Mouse (Mus musculus): ENCODE measurements around the gene Ezh1.
"Not testable (repeated sequence)": the region's sequence is repeated elsewhere in the genome, so short reads cannot be mapped to it uniquely, and the experiment has no call there.

Gene Ezh1

GRCm38 (mm10) chr11:101168301-101168980 lies 57.8 kb downstream of the Ezh1 start:
- DNase-seq (ENCODE audit: low read depth), result no peak

GRCm38 (mm10) chr11:101167963-101168300 lies 58.3 kb downstream of the Ezh1 start:
- DNase-seq (ENCODE audit: low read depth), result no peak

GRCm38 (mm10) chr11:101167211-101167962 lies 58.9 kb downstream of the Ezh1 start:
- no peak for DNase-seq (ENCODE audit: low read depth)

GRCm38 (mm10) chr11:101166357-101166756 lies 59.9 kb downstream of the Ezh1 start:
- DNase-seq (ENCODE audit: low read depth), result no peak

GRCm38 (mm10) chr11:101164677-101165580 lies 61.3 kb downstream of the Ezh1 start:
- no peak for DNase-seq (ENCODE audit: low read depth)

GRCm38 (mm10) chr11:101164351-101164665 lies 62.0 kb downstream of the Ezh1 start:
- DNase-seq (ENCODE audit: low read depth), result no peak

- no peak for DNase-seq (ENCODE audit: low read depth)
These were observed 62.5 kb downstream of the Ezh1 start for GRCm38 (mm10) chr11:101163476-101164350.

- no peak for DNase-seq (ENCODE audit: low read depth)
These were observed 63.5 kb downstream of the Ezh1 start for GRCm38 (mm10) chr11:101162772-101163171.

GRCm38 (mm10) chr11:101162301-101162700 lies 64.0 kb downstream of the Ezh1 start:
- DNase-seq (ENCODE audit: low read depth), result no peak

GRCm38 (mm10) chr11:101161551-101161950 lies 64.7 kb downstream of the Ezh1 start:
- no peak for DNase-seq (ENCODE audit: low read depth)

GRCm38 (mm10) chr11:101160981-101161505 lies 65.2 kb downstream of the Ezh1 start:
- not testable (repeated sequence) for DNase-seq (ENCODE audit: low read depth)

- DNase-seq (ENCODE audit: low read depth), result not testable (repeated sequence)
These were observed 66.1 kb downstream of the Ezh1 start for GRCm38 (mm10) chr11:101160151-101160550.

GRCm38 (mm10) chr11:101155728-101156371 lies 70.4 kb downstream of the Ezh1 start, which contains the start of gene Tubg2:
Gene Tubg2 (plus strand): TSS chr11:101155907.
- DNase-seq (ENCODE audit: low read depth), result no peak

- no peak for DNase-seq (ENCODE audit: low read depth)
These were observed 71.1 kb downstream of the Ezh1 start for GRCm38 (mm10) chr11:101155151-101155550.

- DNase-seq (ENCODE audit: low read depth), result no peak
These were observed 71.6 kb downstream of the Ezh1 start for GRCm38 (mm10) chr11:101154648-101155047.

GRCm38 (mm10) chr11:101152825-101153224 lies 73.4 kb downstream of the Ezh1 start:
- DNase-seq (ENCODE audit: low read depth), result no peak

- DNase-seq (ENCODE audit: low read depth), result no peak
These were observed 75.2 kb downstream of the Ezh1 start for GRCm38 (mm10) chr11:101151063-101151462.

- no peak for DNase-seq (ENCODE audit: low read depth)
These were observed 76.8 kb downstream of the Ezh1 start for GRCm38 (mm10) chr11:101149178-101150105.

GRCm38 (mm10) chr11:101148751-101149150 lies 77.5 kb downstream of the Ezh1 start:
- no peak for DNase-seq (ENCODE audit: low read depth)

- DNase-seq (ENCODE audit: low read depth), result no peak
These were observed 79.9 kb downstream of the Ezh1 start for GRCm38 (mm10) chr11:101146377-101146776.

Data from c-Kit-positive CD71-negative TER-119-negative erythroid progenitor cells, embryonic 14.5 days (primary cell).